Mouse (Mus musculus) MEL (cell line): ENCODE results near the gene Btbd35f6. TPM values are rescaled to one million over a fixed set of nuclear protein-coding genes. Genes with fewer than 3 reads are reported as not detected.

Source experiments
- polyA plus RNA-seq, 2 experiments: library from polyadenylated mRNA; stranded (reverse) in 1 of 2; unstranded in 1 of 2; fragments of >175 nt in 1 of 2; fragments of >200 nt in 1 of 2; gene quantifications; 2 replicates each; pipeline versions ENCODE4 v1.2.1 to v1.2.4; 2012; ENCODE audit warnings: low replicate concordance in 2 of 2, low read depth in 1 of 2; ENCODE audit not compliant: insufficient read length in 2 of 2, insufficient read depth in 1 of 2, missing spikeins in 1 of 2
- total RNA-seq: library from RNA; depleted of rRNA; stranded (reverse); fragments of 300-350 nt; gene quantifications from 2 replicates; pipeline ENCODE4 v1.2.3, GENCODE M21; 2012; rRNA removed

Gene Btbd35f6
- total and polyA plus RNA-seq, 3 experiments: not detected

Other genes with a start within 250 kb of the Btbd35f6 start
- not detected in 2 replicates for gene Gm21870, start 30.3 kb upstream of the Btbd35f6 start, total RNA-seq
- not detected for gene Gm21870, start 30.3 kb upstream of the Btbd35f6 start, polyA plus RNA-seq
- not detected in 2 replicates for gene Btbd35f9, start 205.0 kb upstream of the Btbd35f6 start, total RNA-seq
- not detected for gene Btbd35f9, start 205.0 kb upstream of the Btbd35f6 start, polyA plus RNA-seq